Mouse (Mus musculus): ENCODE results near the gene Acr. TPM values are rescaled to one million over a fixed set of nuclear protein-coding genes. Genes with fewer than 3 reads are reported as not detected.

The Acr gene
- polyA plus RNA-seq, 1 experiment = 0.49 TPM

- Histone ChIP-seq H3K36me3 (replicated peaks; ENCODE audit: low read length) (peaks cover 66% of the 10 kb centered on the region), H3K9me3 (no peaks in the 10 kb centered on the region), H3K27me3 (replicated peaks) (no peaks in the 10 kb centered on the region), H3K4me1 (peaks cover 39% of the 10 kb centered on the region), H3K4me3 (replicated peaks) (no peak overlapping the region)
- TF ChIP-seq FLI1 (IDR thresholded peaks at IDR 0.05; ENCODE audit: low read length) (no peak), GATA1 (IDR thresholded peaks at IDR 0.05; ENCODE audit: borderline replicate concordance, low read length) (no peak)
Measured at GRCm38 (mm10) chr15:89559202-89559731, 8.9 kb upstream of the Acr start.

- H3K27me3 ChIP-seq (replicated peaks) = no peaks in the 10 kb centered on the region
- H3K4me1 ChIP-seq = peaks cover 52% of the 10 kb centered on the region
- H3K4me3 ChIP-seq (replicated peaks) = peak overlapping the region; percentile 89
- TF ChIP-seq FLI1 (IDR thresholded peaks at IDR 0.05; ENCODE audit: low read length) = no peak
- no peak; the same call in 2 of the 3 replicates for TF ChIP-seq GATA1 (IDR thresholded peaks at IDR 0.05; ENCODE audit: borderline replicate concordance, low read length)
- no peaks in the 10 kb centered on the region for H3K9me3 ChIP-seq
- no peaks in the 10 kb centered on the region for H3K36me3 ChIP-seq (replicated peaks; ENCODE audit: low read length)
Measured at GRCm38 (mm10) chr15:89572147-89572546, 4.0 kb downstream of the Acr start.

- H3K9me3 ChIP-seq = peaks cover 4% of the 10 kb centered on the region; the same call in 1 of the 2 replicates
- H3K36me3 ChIP-seq (replicated peaks; ENCODE audit: low read length) = peaks cover 13% of the 10 kb centered on the region
- peaks cover 14% of the 10 kb centered on the region for H3K4me1 ChIP-seq
- no peak overlapping the region for H3K4me3 ChIP-seq (replicated peaks)
- no peaks in the 10 kb centered on the region for H3K27me3 ChIP-seq (replicated peaks)
- no peak for TF ChIP-seq GATA1 (IDR thresholded peaks at IDR 0.05; ENCODE audit: borderline replicate concordance, low read length)
- TF ChIP-seq FLI1 (IDR thresholded peaks at IDR 0.05; ENCODE audit: low read length) = no peak
Measured at GRCm38 (mm10) chr15:89582494-89582893, 14.4 kb downstream of the Acr start.

- TF ChIP-seq FLI1 (IDR thresholded peaks at IDR 0.05; ENCODE audit: low read length) (no peak), GATA1 (IDR thresholded peaks at IDR 0.05; ENCODE audit: borderline replicate concordance, low read length) (no peak)
- Histone ChIP-seq H3K4me1 (peaks cover 27% of the 10 kb centered on the region), H3K9me3 (peaks cover 4% of the 10 kb centered on the region; the same call in 1 of the 2 replicates), H3K4me3 (replicated peaks) (no peak overlapping the region), H3K27me3 (replicated peaks) (no peaks in the 10 kb centered on the region), H3K36me3 (replicated peaks; ENCODE audit: low read length) (peaks cover 19% of the 10 kb centered on the region)
Measured at GRCm38 (mm10) chr15:89585101-89585500, 17.0 kb downstream of the Acr start.

- Histone ChIP-seq H3K9me3 (peaks cover 4% of the 10 kb centered on the region; the same call in 1 of the 2 replicates), H3K4me3 (replicated peaks) (no peak overlapping the region), H3K36me3 (replicated peaks; ENCODE audit: low read length) (peaks cover 19% of the 10 kb centered on the region), H3K27me3 (replicated peaks) (no peaks in the 10 kb centered on the region), H3K4me1 (peaks cover 33% of the 10 kb centered on the region)
- TF ChIP-seq FLI1 (IDR thresholded peaks at IDR 0.05; ENCODE audit: low read length) = no peak
- TF ChIP-seq GATA1 (IDR thresholded peaks at IDR 0.05; ENCODE audit: borderline replicate concordance, low read length) = no peak
Measured at GRCm38 (mm10) chr15:89585631-89586030, 17.5 kb downstream of the Acr start.

- Histone ChIP-seq H3K4me1 (peaks cover 48% of the 10 kb centered on the region), H3K27me3 (replicated peaks) (no peaks in the 10 kb centered on the region), H3K36me3 (replicated peaks; ENCODE audit: low read length) (peaks cover 15% of the 10 kb centered on the region), H3K4me3 (replicated peaks) (no peak overlapping the region), H3K9me3 (no peaks in the 10 kb centered on the region)
- TF ChIP-seq FLI1 (IDR thresholded peaks at IDR 0.05; ENCODE audit: low read length) (no peak), GATA1 (IDR thresholded peaks at IDR 0.05; ENCODE audit: borderline replicate concordance, low read length) (no peak)
Measured at GRCm38 (mm10) chr15:89589146-89589545, 21.0 kb downstream of the Acr start.

GRCm38 (mm10) chr15:89591317-89591716, 23.2 kb downstream of the Acr start:
- Histone ChIP-seq H3K4me3 (replicated peaks) (peak overlapping the region; percentile 97), H3K36me3 (replicated peaks; ENCODE audit: low read length) (peaks cover 15% of the 10 kb centered on the region), H3K27me3 (replicated peaks) (peaks cover 2% of the 10 kb centered on the region), H3K4me1 (peaks cover 35% of the 10 kb centered on the region), H3K9me3 (no peaks in the 10 kb centered on the region)
- TF ChIP-seq FLI1 (IDR thresholded peaks at IDR 0.05; ENCODE audit: low read length) (no peak), GATA1 (IDR thresholded peaks at IDR 0.05; ENCODE audit: borderline replicate concordance, low read length) (no peak)

GRCm38 (mm10) chr15:89591723-89592455, 23.8 kb downstream of the Acr start, which contains the start of gene Rabl2:
Gene Rabl2, minus strand, starts transcription at chr15:89591923.
- Histone ChIP-seq H3K27me3 (replicated peaks) (peaks cover 3% of the 10 kb centered on the region), H3K4me3 (replicated peaks) (peak within 1 kb of the TSS; percentile 97), H3K4me1 (peaks cover 34% of the 10 kb centered on the region), H3K36me3 (replicated peaks; ENCODE audit: low read length) (peaks cover 11% of the 10 kb centered on the region), H3K9me3 (no peaks in the 10 kb centered on the region)
- no peak for TF ChIP-seq FLI1 (IDR thresholded peaks at IDR 0.05; ENCODE audit: low read length)
- no peak for TF ChIP-seq GATA1 (IDR thresholded peaks at IDR 0.05; ENCODE audit: borderline replicate concordance, low read length)

- TF ChIP-seq GATA1 (IDR thresholded peaks at IDR 0.05; ENCODE audit: borderline replicate concordance, low read length) (no peak), FLI1 (IDR thresholded peaks at IDR 0.05; ENCODE audit: low read length) (no peak)
- Histone ChIP-seq H3K4me1 (peaks cover 34% of the 10 kb centered on the region), H3K4me3 (replicated peaks) (no peak overlapping the region), H3K27me3 (replicated peaks) (peaks cover 3% of the 10 kb centered on the region), H3K36me3 (replicated peaks; ENCODE audit: low read length) (peaks cover 5% of the 10 kb centered on the region), H3K9me3 (no peaks in the 10 kb centered on the region)
Measured at GRCm38 (mm10) chr15:89592548-89592947, 24.4 kb downstream of the Acr start.

All from megakaryocyte, embryonic 14.5 days (primary cell).